8 mouse cellular contexts compared by ENCODE assay signal in genomic region chr5:137645091-137645651, GRCm38 (mm10). TPM values are rescaled to one million over a fixed set of nuclear protein-coding genes. Genes with fewer than 3 reads are reported as not detected.
A peak's percentile ranks its signal among the peaks of the same experiment; 100 is the strongest.
DNase-seq lines count a peak whose midpoint lies in the region; ATAC-seq and TF ChIP-seq lines count a peak whose summit lies in the region.

No protein-coding gene starts in this region.

- no peak overlapping the region for H3K27ac ChIP-seq in embryonic facial prominence, embryonic 13.5 days
- H3K27ac ChIP-seq in intestine, postnatal 0 days (ENCODE audit: low read depth, low read length) = no peak overlapping the region

- peak overlapping the region; percentile 55 for H3K9ac ChIP-seq in embryonic facial prominence, embryonic 13.5 days
- H3K9ac ChIP-seq in intestine, postnatal 0 days (ENCODE audit: low read depth, low read length) = no peak overlapping the region

- H3K9me3 ChIP-seq in embryonic facial prominence, embryonic 13.5 days = no peaks in the 10 kb centered on the region
- no peaks in the 10 kb centered on the region for H3K9me3 ChIP-seq in intestine, postnatal 0 days (ENCODE audit: control insufficient read depth)
- H3K9me3 ChIP-seq in megakaryocyte, embryonic 14.5 days = no peaks in the 10 kb centered on the region

- ATAC-seq in embryonic facial prominence, embryonic 13.5 days (ENCODE audit: insufficient number of reproducible peaks, insufficient read depth, low FRiP score, low TSS enrichment, low read depth) = no peak
- ATAC-seq in intestine, postnatal 0 days = 0 out of 2 replicates have a peak, but pooled peaks have one; percentile 24

- DNase-seq in lung, adult 18-20 months = peak; percentile 41 to 43
- DNase-seq in lung, postnatal 10 days = no peak
- DNase-seq in splenic B cell, adult 2 months (ENCODE audit: low read depth, low spot score) = peak; percentile 81
- DNase-seq in cerebellum, adult 11-12 months = no peak
- DNase-seq in ovary, postnatal 14 days (ENCODE audit: low spot score) = no peak

- WGBS in embryonic facial prominence, embryonic 13.5 days = 2% methylated on average over 44 of the region's 44 CpGs
- WGBS in intestine, postnatal 0 days = 7% methylated on average over 44 of the region's 44 CpGs

- peaks cover 28% of the 10 kb centered on the region for H3K36me3 ChIP-seq in embryonic facial prominence, embryonic 13.5 days
- H3K36me3 ChIP-seq in intestine, postnatal 0 days (ENCODE audit: control insufficient read depth, insufficient read depth) = peaks cover 27% of the 10 kb centered on the region
- H3K36me3 ChIP-seq in megakaryocyte, embryonic 14.5 days (replicated peaks; ENCODE audit: low read length) = peaks cover 45% of the 10 kb centered on the region
- H3K36me3 ChIP-seq in splenic B cell, adult 2 months (ENCODE audit: control insufficient read depth, insufficient read depth, low read length, poor library complexity, severe bottlenecking) = peaks cover 9% of the 10 kb centered on the region

- H3K4me3 ChIP-seq in embryonic facial prominence, embryonic 13.5 days = peak overlapping the region; percentile 36
- H3K4me3 ChIP-seq in intestine, postnatal 0 days (ENCODE audit: low read depth, low read length) = peak overlapping the region; percentile 20
- peak overlapping the region; percentile 80 for H3K4me3 ChIP-seq in megakaryocyte, embryonic 14.5 days (replicated peaks)

- H3K4me1 ChIP-seq in embryonic facial prominence, embryonic 13.5 days = peaks cover 54% of the 10 kb centered on the region
- H3K4me1 ChIP-seq in intestine, postnatal 0 days (replicated peaks; ENCODE audit: control insufficient read depth, insufficient read depth, low read length) = no peaks in the 10 kb centered on the region
- H3K4me1 ChIP-seq in megakaryocyte, embryonic 14.5 days = peaks cover 55% of the 10 kb centered on the region

- peak overlapping the region; percentile 53 for H3K4me2 ChIP-seq in embryonic facial prominence, embryonic 13.5 days
- peak overlapping the region; percentile 58 for H3K4me2 ChIP-seq in intestine, postnatal 0 days (replicated peaks; ENCODE audit: low read depth)

- H3K27me3 ChIP-seq in embryonic facial prominence, embryonic 13.5 days = peaks cover 34% of the 10 kb centered on the region
- H3K27me3 ChIP-seq in intestine, postnatal 0 days (replicated peaks; ENCODE audit: control insufficient read depth, insufficient read depth, low read length) = peaks cover 23% of the 10 kb centered on the region
- peaks cover 8% of the 10 kb centered on the region for H3K27me3 ChIP-seq in megakaryocyte, embryonic 14.5 days (replicated peaks)
- H3K27me3 ChIP-seq in splenic B cell, adult 2 months (ENCODE audit: control insufficient read depth, insufficient read depth, low read length, poor library complexity, severe bottlenecking) = no peaks in the 10 kb centered on the region

- TF ChIP-seq CTCF in intestine, postnatal 0 days (IDR thresholded peaks at IDR 0.05; ENCODE audit: low read depth) = peak; percentile 23

RNA-seq across cellular contexts. Expression of gene Irs3, which starts 0.3 kb away (rescaled TPM):
- 0.26 and 0.32 TPM in 2 replicates for polyA plus RNA-seq in embryonic facial prominence, embryonic 13.5 days (2015; fragmentation: Nextera tagmentation; extraction: Ambion mirVana)
- polyA plus RNA-seq in intestine, postnatal 0 days (2015; fragmentation: Nextera tagmentation; extraction: Ambion mirVana) = 0.09 and 0.18 TPM in 2 replicates
- 0.95 TPM in 1 of 2 replicates, not detected in the other for polyA plus RNA-seq in megakaryocyte, embryonic 14.5 days (2012; ENCODE audit: insufficient read depth, low replicate concordance)

RNA-seq across cellular contexts. Expression of gene Sap25, which starts 4.0 kb away (rescaled TPM):
- polyA plus RNA-seq in embryonic facial prominence, embryonic 13.5 days (2015; fragmentation: Nextera tagmentation; extraction: Ambion mirVana) = 7.0 and 8.6 TPM in 2 replicates
- 2.3 and 4.8 TPM in 2 replicates for polyA plus RNA-seq in intestine, postnatal 0 days (2015; fragmentation: Nextera tagmentation; extraction: Ambion mirVana)
- polyA plus RNA-seq in megakaryocyte, embryonic 14.5 days (2012; ENCODE audit: insufficient read depth, low replicate concordance) = 62.2 and 72.5 TPM in 2 replicates

RNA-seq across cellular contexts. Expression of gene Gm20605, which starts 16.2 kb away (rescaled TPM):
- 7.9 and 8.2 TPM in 2 replicates for polyA plus RNA-seq in embryonic facial prominence, embryonic 13.5 days (2015; fragmentation: Nextera tagmentation; extraction: Ambion mirVana)
- polyA plus RNA-seq in intestine, postnatal 0 days (2015; fragmentation: Nextera tagmentation; extraction: Ambion mirVana) = 1.3 and 1.8 TPM in 2 replicates
- 5.6 and 30.5 TPM in 2 replicates for polyA plus RNA-seq in megakaryocyte, embryonic 14.5 days (2012; ENCODE audit: insufficient read depth, low replicate concordance)

RNA-seq across cellular contexts. Expression of gene Lrch4, which starts 16.2 kb away (rescaled TPM):
- 31.5 and 33.9 TPM in 2 replicates for polyA plus RNA-seq in embryonic facial prominence, embryonic 13.5 days (2015; fragmentation: Nextera tagmentation; extraction: Ambion mirVana)
- polyA plus RNA-seq in intestine, postnatal 0 days (2015; fragmentation: Nextera tagmentation; extraction: Ambion mirVana) = 31.5 and 31.6 TPM in 2 replicates
- polyA plus RNA-seq in megakaryocyte, embryonic 14.5 days (2012; ENCODE audit: insufficient read depth, low replicate concordance) = 138 and 187 TPM in 2 replicates

RNA-seq across cellular contexts. Expression of gene Fbxo24, which starts 16.4 kb away (rescaled TPM):
- 0.13 TPM in 1 of 2 replicates, not detected in the other for polyA plus RNA-seq in embryonic facial prominence, embryonic 13.5 days (2015; fragmentation: Nextera tagmentation; extraction: Ambion mirVana)
- 0.16 and 0.25 TPM in 2 replicates for polyA plus RNA-seq in intestine, postnatal 0 days (2015; fragmentation: Nextera tagmentation; extraction: Ambion mirVana)
- polyA plus RNA-seq in megakaryocyte, embryonic 14.5 days (2012; ENCODE audit: insufficient read depth, low replicate concordance) = 0.15 TPM in 1 of 2 replicates, not detected in the other

Comparison
In these comparisons a context has a peak if more than half of its experiments do, and no peak if none do; other contexts are left out.
1. DNase-seq: peak in lung, adult 18-20 months (2 of 2) and splenic B cell, adult 2 months (single experiment); none in lung, postnatal 10 days (single experiment), cerebellum, adult 11-12 months (single experiment) and ovary, postnatal 14 days (single experiment).
2. H3K4me3 ChIP-seq: peak in every context shown above with its lines; median percentile 80 in megakaryocyte, embryonic 14.5 days; 36 in embryonic facial prominence, embryonic 13.5 days; 20 in intestine, postnatal 0 days.